Mouse (Mus musculus): ENCODE results near the gene P3h4.

DNA sequence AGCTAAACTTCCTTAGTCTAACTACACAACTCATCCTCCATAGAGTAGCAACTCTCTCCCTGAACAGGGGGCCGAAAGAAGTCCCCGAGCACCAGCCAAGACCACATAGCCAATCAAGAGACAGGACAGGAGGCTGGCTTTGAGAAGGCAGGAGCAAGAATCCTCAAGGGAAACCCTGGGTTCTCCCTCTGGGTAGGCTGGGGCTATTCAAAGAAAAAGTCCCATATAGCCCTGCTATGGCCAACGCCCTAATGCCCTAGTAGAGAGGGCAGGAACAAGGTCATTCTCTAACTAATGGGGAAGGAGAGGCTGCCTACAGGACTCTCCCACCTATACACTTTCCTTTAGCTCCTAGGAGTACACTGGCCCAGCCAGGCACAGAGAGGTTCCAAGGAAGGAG, 29.6 kb downstream of the P3h4 start:
- TF ChIP-seq CTCF (IDR thresholded peaks at IDR 0.05; ENCODE audit: borderline replicate concordance, insufficient read depth, low read depth, low read length) = no peak
- no peak for TF ChIP-seq POLR2A (IDR thresholded peaks at IDR 0.05; ENCODE audit: borderline replicate concordance, insufficient read depth, low read length)

Measured in cerebellum, adult 2 months (tissue).